Mouse (Mus musculus): ENCODE measurements around the gene Ccdc88a. TPM values are rescaled to one million over a fixed set of nuclear protein-coding genes. Genes with fewer than 3 reads are reported as not detected.

Ccdc88a gene
- total and polyA plus RNA-seq, 3 experiments = 4.0 to 225 (median 5.9) TPM

- DNase-seq (ENCODE audit: low read depth, low spot score) = peak; percentile 24
- TF ChIP-seq CHD2 (IDR thresholded peaks at IDR 0.05; ENCODE audit: low read length) (no peak), ETS1 (IDR thresholded peaks at IDR 0.05; ENCODE audit: low read depth, low read length) (no peak), GATA1 (IDR thresholded peaks at IDR 0.05; ENCODE audit: low read depth, low read length) (no peak), MEF2A (IDR thresholded peaks at IDR 0.05; ENCODE audit: extremely low read depth, insufficient replicate concordance, low read depth, low read length, poor library complexity, severe bottlenecking) (no peak)
- H3K4me1 ChIP-seq (ENCODE audit: control insufficient read depth in 1 of 2, insufficient read depth in 2 of 2, low read length in 2 of 2) = peaks cover 5 to 11% of the 10 kb centered on the region in 2 experiments; a peak in 3 of 4 replicates
Measured at GRCm38 (mm10) chr11:29383493-29383892, 10.0 kb downstream of the Ccdc88a start.

GRCm38 (mm10) chr11:29384001-29384400 lies 10.5 kb downstream of the Ccdc88a start:
- Histone ChIP-seq H3K4me1 (ENCODE audit: control insufficient read depth in 1 of 2, insufficient read depth in 2 of 2, low read length in 2 of 2) (peaks cover 5 to 11% of the 10 kb centered on the region in 2 experiments; a peak in 3 of 4 replicates), H3K36me3 (ENCODE audit: control insufficient read depth in 1 of 2, insufficient read depth in 2 of 2, low read length in 2 of 2) (peaks cover 0 to 12% of the 10 kb centered on the region in 2 experiments; a peak in 2 of 4 replicates), H3K79me2 (ENCODE audit: control insufficient read depth, insufficient read depth, low read length, poor library complexity) (no peaks in the 10 kb centered on the region), H3K9me3 (replicated peaks; ENCODE audit: insufficient read depth, low read length) (no peaks in the 10 kb centered on the region), H3K27ac (ENCODE audit: control insufficient read depth, low read depth, low read length) (no peak overlapping the region), H3K27me3 (ENCODE audit: control insufficient read depth in 1 of 2, insufficient read depth in 2 of 2, low read length in 2 of 2) (no peaks in the 10 kb centered on the region), H3K4me3 (ENCODE audit: control insufficient read depth in 1 of 2, insufficient read depth in 1 of 2, low read depth in 2 of 2, low read length in 2 of 2) (no peak overlapping the region), H3K9ac (ENCODE audit: control insufficient read depth, low read depth, low read length, poor library complexity, severe bottlenecking) (no peak overlapping the region)
- TF ChIP-seq TBP (IDR thresholded peaks at IDR 0.05; ENCODE audit: low read depth, low read length) (no peak), GATA1 (IDR thresholded peaks at IDR 0.05; ENCODE audit: low read depth, low read length) (0 out of 2 replicates have a peak, but pooled peaks have one; percentile 7), USF1 (IDR thresholded peaks at IDR 0.05; ENCODE audit: low read depth, low read length) (no peak), ZKSCAN1 (IDR thresholded peaks at IDR 0.05; ENCODE audit: low read depth, low read length) (no peak), ELF1 (IDR thresholded peaks at IDR 0.05; ENCODE audit: low read depth, low read length) (no peak), UBTF (IDR thresholded peaks at IDR 0.05; ENCODE audit: borderline replicate concordance, insufficient read depth, low read depth, low read length) (no peak)
- DNase-seq (ENCODE audit: low read depth, low spot score) = peak; percentile 20

More at GRCm38 (mm10) chr11:29383493-29383892, 10.0 kb downstream of the Ccdc88a start:
- Histone ChIP-seq H3K27me3 (ENCODE audit: control insufficient read depth in 1 of 2, insufficient read depth in 2 of 2, low read length in 2 of 2) (no peaks in the 10 kb centered on the region), H3K9ac (ENCODE audit: control insufficient read depth, low read depth, low read length, poor library complexity, severe bottlenecking) (no peak overlapping the region), H3K4me3 (ENCODE audit: control insufficient read depth in 1 of 2, insufficient read depth in 1 of 2, low read depth in 2 of 2, low read length in 2 of 2) (no peak overlapping the region), H3K27ac (ENCODE audit: control insufficient read depth, low read depth, low read length) (no peak overlapping the region), H3K36me3 (ENCODE audit: control insufficient read depth in 1 of 2, insufficient read depth in 2 of 2, low read length in 2 of 2) (peaks cover 0 to 12% of the 10 kb centered on the region in 2 experiments; a peak in 2 of 4 replicates), H3K9me3 (replicated peaks; ENCODE audit: insufficient read depth, low read length) (no peaks in the 10 kb centered on the region), H3K79me2 (ENCODE audit: control insufficient read depth, insufficient read depth, low read length, poor library complexity) (no peaks in the 10 kb centered on the region)

GRCm38 (mm10) chr11:29384617-29385016 lies 11.2 kb downstream of the Ccdc88a start:
- H3K79me2 ChIP-seq (ENCODE audit: control insufficient read depth, insufficient read depth, low read length, poor library complexity) = no peaks in the 10 kb centered on the region

More at GRCm38 (mm10) chr11:29384617-29385016, 11.2 kb downstream of the Ccdc88a start:
- H3K36me3 ChIP-seq (ENCODE audit: control insufficient read depth in 1 of 2, insufficient read depth in 2 of 2, low read length in 2 of 2) = peaks cover 0 to 12% of the 10 kb centered on the region in 2 experiments; a peak in 2 of 4 replicates
- DNase-seq (ENCODE audit: low read depth, low spot score) = no peak
- no peak overlapping the region for H3K27ac ChIP-seq (ENCODE audit: control insufficient read depth, low read depth, low read length)
- H3K27me3 ChIP-seq (ENCODE audit: control insufficient read depth in 1 of 2, insufficient read depth in 2 of 2, low read length in 2 of 2) = no peaks in the 10 kb centered on the region
- H3K4me3 ChIP-seq (ENCODE audit: control insufficient read depth in 1 of 2, insufficient read depth in 1 of 2, low read depth in 2 of 2, low read length in 2 of 2) = no peak overlapping the region
- no peak overlapping the region for H3K9ac ChIP-seq (ENCODE audit: control insufficient read depth, low read depth, low read length, poor library complexity, severe bottlenecking)
- H3K9me3 ChIP-seq (replicated peaks; ENCODE audit: insufficient read depth, low read length) = no peaks in the 10 kb centered on the region
- no peak for TF ChIP-seq HCFC1 (IDR thresholded peaks at IDR 0.05; ENCODE audit: low read depth, low read length)
- TF ChIP-seq POLR2AphosphoS5 (IDR thresholded peaks at IDR 0.05; ENCODE audit: borderline replicate concordance, low read depth, low read length) = no peak
- no peak for TF ChIP-seq MYC (IDR thresholded peaks at IDR 0.05; ENCODE audit: low read depth, low read length)
- TF ChIP-seq GABPA (IDR thresholded peaks at IDR 0.05; ENCODE audit: low read depth, low read length) = no peak
- no peak for TF ChIP-seq RCOR1 (IDR thresholded peaks at IDR 0.05; ENCODE audit: low read depth, low read length)
- no peak for TF ChIP-seq POLR2AphosphoS2 (IDR thresholded peaks at IDR 0.05; ENCODE audit: low read length)
- no peak for TF ChIP-seq CHD1 (IDR thresholded peaks at IDR 0.05; ENCODE audit: low read depth, low read length)
- TF ChIP-seq GATA1 (IDR thresholded peaks at IDR 0.05; ENCODE audit: low read depth, low read length) = no peak
- TF ChIP-seq MXI1 (IDR thresholded peaks at IDR 0.05; ENCODE audit: low read depth, low read length) = no peak
- no peak for TF ChIP-seq MAX (IDR thresholded peaks at IDR 0.05; ENCODE audit: low read length)
- no peak for TF ChIP-seq MAZ (IDR thresholded peaks at IDR 0.05; ENCODE audit: low read depth, low read length)
- no peak for TF ChIP-seq MEF2A (IDR thresholded peaks at IDR 0.05; ENCODE audit: extremely low read depth, insufficient replicate concordance, low read depth, low read length, poor library complexity, severe bottlenecking)
- no peak for TF ChIP-seq ZMIZ1 (IDR thresholded peaks at IDR 0.05; ENCODE audit: low read depth, low read length)
- no peak for TF ChIP-seq MAFK (IDR thresholded peaks at IDR 0.05; ENCODE audit: borderline replicate concordance, low read depth, low read length)
- H3K4me1 ChIP-seq (ENCODE audit: control insufficient read depth in 1 of 2, insufficient read depth in 2 of 2, low read length in 2 of 2) = peaks cover 5 to 11% of the 10 kb centered on the region in 2 experiments; a peak in 3 of 4 replicates

All from MEL (cell line).